Mouse (Mus musculus) olfactory bulb, adult 2 months (tissue): Measurements from ENCODE around the gene Suclg2.

Experiments
- CTCF ChIP-seq: fragments of 200-500 bp; IDR thresholded peaks from 2 replicates; pipeline ENCODE4 v1.5.1; 2012; ENCODE audit warnings: low read depth, mild to moderate bottlenecking, low read length, moderate library complexity; ENCODE audit not compliant: insufficient read depth
- POLR2A ChIP-seq: fragments of 200-500 bp; IDR thresholded peaks from 2 replicates; pipeline ENCODE4 v1.6.1; 2012; ENCODE audit warnings: mild to moderate bottlenecking, low read depth, low read length, moderate library complexity; ENCODE audit not compliant: insufficient read depth

DNA sequence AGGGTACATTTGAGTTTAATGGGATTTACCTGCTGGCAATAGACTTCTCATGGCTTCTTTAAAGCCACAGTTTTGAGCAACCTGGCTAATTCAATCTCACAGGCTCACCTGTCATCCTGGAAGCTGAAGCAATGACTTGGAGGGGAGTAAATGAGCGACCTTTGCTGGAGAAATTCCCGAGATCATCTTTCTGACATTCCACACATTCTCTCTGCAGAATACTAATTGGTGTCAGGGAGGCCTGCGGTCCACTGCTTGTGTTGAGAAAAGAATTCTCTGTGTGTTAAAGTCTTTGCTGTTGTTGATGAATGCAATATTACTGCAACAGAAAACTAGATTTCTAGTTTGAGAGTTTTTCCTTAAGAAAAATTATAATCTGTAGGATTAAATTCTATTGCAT is 39.3 kb downstream of the Suclg2 start:
- no peak for TF ChIP-seq POLR2A
- TF ChIP-seq CTCF = no peak
